Mouse (Mus musculus): ENCODE data around the gene Ptgis. TPM values are rescaled to one million over a fixed set of nuclear protein-coding genes. Genes with fewer than 3 reads are reported as not detected.
A peak's percentile ranks its signal among the peaks of the same experiment; 100 is the strongest.

Ptgis gene
- total RNA-seq, 2 experiments from 2014 or later: 3.0 TPM

DNA sequence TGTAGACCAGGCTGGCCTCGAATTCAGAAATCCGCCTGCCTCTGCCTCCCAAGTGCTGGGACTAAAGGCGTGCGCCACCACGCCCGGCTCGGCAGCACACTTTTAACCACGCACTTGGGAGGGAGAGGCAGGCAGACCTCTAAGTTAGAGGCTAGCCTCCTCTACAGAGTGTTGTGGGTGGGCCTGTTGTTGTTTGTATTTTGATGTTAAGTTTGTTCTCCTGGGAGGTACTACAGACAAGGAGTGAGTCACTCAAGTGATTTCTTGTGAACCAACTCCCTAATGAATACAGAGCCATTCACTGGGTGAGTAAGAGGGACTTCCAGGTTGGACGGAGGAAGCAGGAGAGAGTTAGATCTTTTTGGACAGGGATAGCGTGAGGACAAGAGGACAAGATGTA is 25.8 kb upstream of the Ptgis start:
- peak in 1 of 2 experiments; percentile 9 for DNase-seq (ENCODE audit: extremely low spot score in 1 of 2, low spot score in 2 of 2)
- intact Hi-C loops (cut with DNase I): no loop called here

DNA sequence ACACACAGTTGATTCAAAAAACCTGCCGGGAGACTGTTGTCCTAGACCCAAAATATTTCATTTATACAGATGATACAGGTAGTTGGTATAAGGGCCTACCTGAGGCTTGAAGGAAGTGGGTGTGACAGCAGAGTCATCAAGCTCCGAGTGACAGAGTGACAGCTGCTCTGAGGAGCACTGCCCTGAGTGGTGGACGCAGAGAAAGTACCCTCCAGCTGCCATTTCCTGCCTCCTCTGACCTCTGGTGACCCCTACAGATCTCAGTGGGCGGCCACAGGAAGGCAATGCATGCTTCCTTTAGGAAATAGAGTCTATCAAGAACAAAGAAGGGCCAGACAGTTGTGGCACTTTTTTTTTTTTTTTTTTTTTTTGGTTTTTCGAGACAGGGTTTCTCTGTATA is 25.4 kb upstream of the Ptgis start:
- intact Hi-C loops (cut with DNase I): no loop called here
- peak in 1 of 2 experiments; percentile 35 for DNase-seq (ENCODE audit: extremely low spot score in 1 of 2, low spot score in 2 of 2)

DNA sequence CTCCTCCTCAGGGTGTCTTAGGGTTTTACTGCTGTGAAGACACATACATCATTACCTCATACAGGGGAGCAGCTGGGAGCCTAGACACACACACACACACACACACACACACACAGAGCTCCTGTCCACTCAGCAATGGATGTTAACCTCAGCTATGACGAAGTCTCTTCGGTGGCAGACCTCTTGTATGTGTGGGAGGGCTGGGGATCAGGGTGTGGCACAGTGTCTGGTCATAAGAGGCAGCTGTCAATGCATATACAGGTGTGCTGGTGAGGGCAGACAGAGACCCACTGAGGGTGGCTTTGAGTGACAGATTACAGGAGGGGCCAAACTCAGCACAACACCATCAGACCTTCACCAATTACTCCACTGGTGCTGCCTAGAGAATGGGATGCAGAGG is 24.6 kb upstream of the Ptgis start:
- intact Hi-C loops (cut with DNase I): no loop called here
- DNase-seq (ENCODE audit: extremely low spot score in 1 of 2, low spot score in 2 of 2): peak in 1 of 2 experiments; percentile 7

DNA sequence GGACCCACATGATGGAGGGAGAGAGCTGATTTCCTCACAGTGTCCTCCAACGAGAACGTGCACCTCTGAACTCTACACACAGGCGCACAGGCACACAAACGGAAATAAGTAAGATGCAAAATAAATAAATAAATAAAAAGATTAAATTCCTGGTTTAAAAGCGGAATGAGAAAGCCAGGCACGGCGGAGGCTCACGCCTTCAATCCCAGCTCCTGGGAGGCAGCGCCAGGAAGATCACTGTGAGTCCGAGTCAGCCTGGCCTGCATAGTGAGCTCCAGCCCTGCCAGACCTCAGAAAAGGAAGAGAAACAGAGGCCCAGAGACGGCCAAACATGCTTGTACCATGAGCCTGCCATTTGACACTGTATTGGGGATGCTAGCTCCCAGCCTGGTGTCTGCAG is 23.5 kb upstream of the Ptgis start:
- DNase-seq (ENCODE audit: extremely low spot score in 1 of 2, low spot score in 2 of 2): peak in 1 of 2 experiments; percentile 13
- intact Hi-C loops (cut with DNase I): no loop called here

DNA sequence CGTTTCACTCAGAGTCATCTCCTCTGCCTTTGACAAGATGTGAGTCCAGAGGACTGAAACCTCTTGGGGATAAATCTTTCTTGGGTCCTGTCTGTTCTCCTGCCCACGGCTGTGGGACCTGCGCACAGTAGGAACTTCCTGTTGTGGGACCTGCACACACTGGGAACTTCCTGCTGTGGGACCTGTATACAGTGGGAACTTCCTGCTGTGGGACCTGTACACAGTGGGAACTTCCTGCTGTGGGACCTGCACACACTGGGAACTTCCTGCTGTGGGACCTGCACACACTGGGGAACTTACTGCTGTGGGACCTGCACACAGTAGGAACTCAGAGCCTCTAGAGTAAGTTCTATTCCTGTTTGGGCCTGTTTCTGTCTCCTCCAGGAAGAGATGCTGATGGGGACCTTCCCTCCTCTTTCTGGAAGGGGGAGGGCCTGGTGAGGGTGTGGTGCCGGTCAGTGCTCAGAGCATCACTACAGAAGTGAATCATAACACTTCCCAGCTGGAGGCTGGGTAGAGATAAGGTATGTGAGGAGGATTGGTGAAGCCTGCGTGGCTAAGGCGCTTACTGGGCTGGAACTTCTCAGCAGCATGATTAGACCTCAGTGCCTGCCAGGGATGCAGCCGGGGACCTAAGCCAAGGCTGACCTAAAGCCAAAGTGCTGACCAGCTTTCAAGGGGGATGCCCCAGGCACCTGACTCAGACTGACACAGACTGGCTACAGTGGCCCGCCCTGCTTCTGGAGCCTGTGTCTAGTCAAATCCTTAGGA is 22.8 kb upstream of the Ptgis start:
- DNase-seq (ENCODE audit: extremely low spot score in 1 of 2, low spot score in 2 of 2): peak in 1 of 2 experiments; percentile 20
- intact Hi-C loops (cut with DNase I): no loop called here

DNA sequence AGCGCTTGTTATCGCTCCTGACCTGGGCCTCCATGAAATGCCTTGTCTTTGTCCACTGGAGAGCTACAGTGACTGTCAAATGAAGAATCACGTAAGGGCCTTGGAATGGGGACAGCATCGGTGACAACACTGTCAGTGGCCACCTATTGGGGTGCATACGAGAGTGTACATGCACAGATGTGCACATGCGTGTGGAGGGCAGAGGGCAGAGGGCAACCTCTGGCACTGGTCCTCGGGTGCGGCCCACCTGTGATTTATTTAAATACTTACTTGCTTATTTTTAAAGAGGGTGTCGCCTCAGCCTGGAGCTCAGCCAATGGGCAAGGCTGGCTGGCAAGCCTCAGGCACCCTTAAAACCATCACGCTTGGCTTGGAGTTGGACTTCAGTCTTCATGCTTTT is 22.0 kb upstream of the Ptgis start:
- peak in 1 of 2 experiments; percentile 24 for DNase-seq (ENCODE audit: extremely low spot score in 1 of 2, low spot score in 2 of 2)
- intact Hi-C loops (cut with DNase I): no loop called here

DNA sequence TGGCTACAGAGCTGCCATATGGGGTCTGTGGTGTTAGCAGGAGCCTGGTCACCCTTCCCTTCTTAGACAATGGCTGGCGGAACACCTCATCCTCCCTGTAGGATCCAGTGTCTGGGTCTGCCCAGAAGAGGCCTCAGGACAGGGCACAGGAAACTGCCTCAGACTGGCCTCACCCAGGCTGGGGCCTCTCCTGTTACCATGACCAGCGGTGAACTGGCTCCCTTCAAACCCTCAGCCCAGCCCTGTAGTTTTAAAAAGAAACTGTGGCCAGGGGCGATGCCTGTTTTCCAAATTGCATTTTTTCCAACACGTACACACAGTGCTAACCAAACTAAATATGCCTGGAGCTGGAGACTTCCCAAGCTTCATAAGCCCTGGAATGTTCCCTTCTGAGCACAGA is 20.7 kb upstream of the Ptgis start:
- intact Hi-C loops (cut with DNase I): no loop called here
- peak in 1 of 2 experiments; percentile 26 for DNase-seq (ENCODE audit: extremely low spot score in 1 of 2, low spot score in 2 of 2)

DNA sequence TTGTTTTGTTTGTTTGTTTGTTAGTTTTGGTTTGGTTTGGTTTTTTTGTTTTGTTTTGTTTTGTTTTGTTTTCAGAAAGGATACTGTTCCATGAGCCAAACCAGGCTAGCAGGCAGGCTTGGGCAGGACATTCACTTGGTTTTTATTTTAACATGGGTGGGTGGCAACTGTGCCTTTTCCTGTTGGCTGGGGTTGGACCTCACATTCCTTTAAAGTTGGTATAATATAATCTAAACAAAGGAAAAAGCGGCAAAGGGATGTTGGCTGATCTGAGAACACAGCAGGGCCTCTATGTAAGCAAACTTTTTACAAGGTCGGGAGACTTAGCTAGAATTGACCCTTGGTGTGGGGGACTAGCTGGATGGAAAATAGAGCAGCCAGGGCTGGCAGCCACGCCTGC is 17.4 kb upstream of the Ptgis start:
- DNase-seq (ENCODE audit: extremely low spot score in 1 of 2, low spot score in 2 of 2): no peak
- intact Hi-C loops (cut with DNase I): no loop called here

DNA sequence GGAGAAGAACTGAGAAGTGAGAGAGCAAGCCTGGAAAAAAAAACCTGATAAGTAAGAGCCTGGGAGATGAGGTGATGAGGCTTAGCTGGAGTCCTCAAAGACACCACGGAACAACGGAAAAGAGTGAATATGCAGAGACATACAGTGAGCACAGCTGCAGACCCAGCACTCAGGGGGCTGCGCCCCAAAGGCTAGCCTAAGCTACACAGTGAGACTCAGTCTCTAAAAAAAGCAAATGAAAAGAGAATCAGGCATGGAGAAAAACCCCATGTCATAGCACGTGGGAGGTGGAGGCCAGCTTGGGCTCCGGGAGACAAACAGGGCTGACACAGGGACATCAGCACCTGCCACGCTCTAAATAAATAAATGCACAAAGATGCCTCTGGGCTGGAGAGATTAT is 14.4 kb upstream of the Ptgis start:
- no peak for DNase-seq (ENCODE audit: extremely low spot score in 1 of 2, low spot score in 2 of 2)
- intact Hi-C loops (cut with DNase I): no loop called here

DNA sequence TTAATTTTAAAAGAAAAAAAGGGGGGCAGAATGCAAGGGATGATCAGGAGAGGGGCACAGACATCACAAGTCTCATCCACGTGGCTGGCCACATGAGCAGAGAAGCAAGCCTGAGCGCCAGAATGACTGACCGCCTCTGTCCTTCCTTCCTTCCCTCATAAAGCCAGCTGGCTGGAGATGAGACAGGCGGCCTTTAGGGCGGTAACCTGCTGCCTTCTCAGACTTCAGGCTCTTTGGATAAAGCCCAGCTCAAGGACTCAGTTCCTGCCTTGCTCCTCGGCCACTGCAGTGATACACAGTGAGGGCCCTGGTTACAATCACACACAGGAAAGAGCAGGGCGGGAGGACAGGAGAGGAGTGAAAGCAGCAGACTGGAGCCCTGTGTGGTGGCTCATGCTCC is 13.8 kb upstream of the Ptgis start:
- intact Hi-C loops (cut with DNase I): no loop called here
- peak in 1 of 2 experiments; percentile 74 for DNase-seq (ENCODE audit: extremely low spot score in 1 of 2, low spot score in 2 of 2)

DNA sequence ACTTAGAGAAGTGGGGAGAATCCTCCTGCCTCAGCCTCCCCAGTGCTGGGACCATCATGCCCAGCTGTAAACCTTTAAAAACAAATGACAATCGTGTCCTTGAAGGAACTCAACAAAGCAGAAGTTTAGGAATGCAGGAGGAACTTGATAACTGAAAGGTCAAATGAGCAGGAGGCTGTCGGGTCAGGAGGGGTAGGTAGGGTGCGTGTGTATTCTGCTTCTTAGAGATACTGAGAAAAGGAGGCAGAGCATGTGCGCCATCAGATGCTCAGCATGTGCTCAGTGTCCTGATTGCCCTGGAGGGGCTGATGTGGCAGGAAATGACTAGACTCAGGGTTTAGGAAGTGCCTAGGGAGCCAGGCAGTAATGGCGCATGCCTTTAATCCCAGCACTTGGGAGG is 13.1 kb upstream of the Ptgis start:
- intact Hi-C loops (cut with DNase I): no loop called here
- DNase-seq (ENCODE audit: extremely low spot score in 1 of 2, low spot score in 2 of 2): no peak

DNA sequence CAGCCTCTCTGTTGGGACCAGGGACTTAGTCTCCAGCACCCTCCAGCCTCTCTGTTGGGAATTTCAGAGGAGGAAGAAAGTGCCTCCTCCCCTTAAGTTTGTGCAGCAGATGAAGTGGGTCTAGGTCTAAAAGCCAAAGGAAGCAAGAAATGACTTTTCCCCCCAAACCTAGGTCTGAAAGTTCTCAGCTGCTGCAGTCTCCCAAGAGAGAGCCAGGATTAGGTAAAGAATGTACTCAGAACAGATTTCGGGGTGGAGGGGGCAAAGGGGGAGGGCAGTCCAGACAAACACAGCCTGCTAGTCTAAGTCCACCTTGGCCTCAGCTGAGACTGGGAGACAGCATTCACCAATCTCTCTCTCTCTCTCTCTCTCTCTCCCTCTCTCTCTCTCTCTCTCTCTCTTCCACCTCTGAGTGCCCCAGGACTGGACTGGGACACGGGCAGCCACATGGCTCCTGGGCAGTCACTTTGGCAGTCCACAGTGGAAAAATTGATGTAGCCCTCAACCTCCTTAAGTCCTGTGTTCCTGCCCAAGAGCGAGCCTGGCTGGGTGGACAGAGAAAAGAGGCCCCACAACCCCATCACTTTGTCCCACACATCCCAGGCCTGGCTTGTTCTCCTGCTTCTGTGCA is 11.8 kb upstream of the Ptgis start:
- intact Hi-C loops (cut with DNase I): no loop called here
- no peak for DNase-seq (ENCODE audit: extremely low spot score in 1 of 2, low spot score in 2 of 2)

DNA sequence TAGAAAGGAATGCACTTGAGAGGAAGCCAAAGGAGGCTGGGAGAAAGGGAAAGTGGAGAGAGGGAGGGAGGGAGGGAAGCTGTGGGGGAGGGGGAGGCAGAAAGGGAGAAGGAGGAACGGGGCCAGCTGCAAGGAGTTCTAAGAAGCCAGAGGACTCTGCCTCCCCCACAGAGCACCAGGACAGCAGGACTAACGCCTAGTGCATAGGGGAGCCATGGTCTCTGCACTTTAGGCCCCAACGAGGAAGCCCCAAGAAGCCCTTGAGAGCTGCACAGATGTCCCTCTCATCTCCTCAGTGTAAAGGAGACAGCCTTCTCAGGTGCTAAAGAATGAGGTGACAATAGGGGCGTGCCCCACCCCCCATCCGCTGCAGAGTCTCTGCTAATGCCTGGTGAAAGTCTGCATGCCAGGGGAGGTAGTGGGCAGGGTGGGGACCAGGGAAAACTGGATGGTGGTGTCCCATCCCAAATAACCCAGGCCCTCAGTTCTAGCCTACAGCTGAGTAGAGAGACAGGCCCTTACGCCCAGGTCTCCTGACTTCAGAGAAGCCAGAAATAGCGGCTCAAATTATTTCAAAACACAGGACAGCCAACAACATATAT is 10.4 kb upstream of the Ptgis start:
- DNase-seq (ENCODE audit: extremely low spot score in 1 of 2, low spot score in 2 of 2): peak in 1 of 2 experiments; percentile 56
- intact Hi-C loops (cut with DNase I): no loop called here

DNA sequence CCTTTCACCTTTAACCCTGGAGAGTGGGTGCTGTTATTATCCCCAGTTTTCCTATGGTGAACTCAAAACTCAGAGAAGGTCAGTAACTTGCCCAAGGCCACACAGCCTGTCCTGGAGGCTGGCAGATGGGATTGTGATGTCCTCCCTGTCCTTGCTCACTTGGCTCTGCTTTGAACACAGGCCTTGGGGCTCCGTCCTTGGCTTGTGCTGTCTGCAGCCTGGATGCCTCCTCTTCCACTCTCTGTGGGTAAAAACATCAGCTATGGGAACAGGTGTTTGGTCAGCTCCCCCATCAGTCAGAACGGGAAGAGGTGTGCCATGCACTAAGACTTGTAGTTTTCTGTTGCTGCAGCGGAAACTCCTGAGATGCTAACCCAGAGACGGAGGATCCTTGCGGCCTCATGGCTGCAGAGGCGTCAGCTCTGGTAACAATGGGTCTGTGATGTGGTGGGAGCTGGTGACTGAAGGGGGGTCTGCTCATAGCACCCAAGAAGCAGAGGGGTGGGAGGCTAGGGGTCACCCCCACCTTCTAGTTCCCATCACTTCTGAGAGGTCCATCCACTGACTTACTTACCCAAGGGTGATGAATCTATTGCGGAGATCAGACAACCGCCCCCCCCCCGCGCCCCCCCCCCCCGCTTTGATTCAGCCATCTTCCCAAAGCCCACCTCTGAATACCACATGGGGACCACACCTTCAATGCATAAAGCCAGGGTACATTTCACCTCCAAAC is 9.8 kb upstream of the Ptgis start:
- no peak for DNase-seq (ENCODE audit: extremely low spot score in 1 of 2, low spot score in 2 of 2)
- intact Hi-C loops (cut with DNase I): no loop called here

DNA sequence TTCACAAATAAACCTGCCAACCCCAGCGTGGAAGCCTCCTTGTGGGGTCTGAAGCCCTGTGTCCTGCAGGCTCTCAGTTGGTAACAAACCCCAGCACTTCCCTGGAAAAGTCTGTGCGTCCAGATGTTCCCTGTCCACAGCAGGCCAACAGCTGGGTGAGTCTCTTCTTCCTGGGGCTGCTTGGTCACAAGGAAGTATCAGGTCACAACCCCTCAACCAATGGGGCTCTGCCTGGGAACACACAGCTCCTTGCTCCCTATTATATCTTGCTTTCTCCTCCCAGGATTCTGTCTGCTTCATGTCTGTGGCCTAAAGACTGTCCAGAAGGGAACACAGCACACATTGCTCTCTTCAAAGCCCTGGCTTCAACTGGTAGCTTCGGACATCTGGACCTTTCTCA is 9.2 kb upstream of the Ptgis start:
- intact Hi-C loops (cut with DNase I): no loop called here
- no peak for DNase-seq (ENCODE audit: extremely low spot score in 1 of 2, low spot score in 2 of 2)

DNA sequence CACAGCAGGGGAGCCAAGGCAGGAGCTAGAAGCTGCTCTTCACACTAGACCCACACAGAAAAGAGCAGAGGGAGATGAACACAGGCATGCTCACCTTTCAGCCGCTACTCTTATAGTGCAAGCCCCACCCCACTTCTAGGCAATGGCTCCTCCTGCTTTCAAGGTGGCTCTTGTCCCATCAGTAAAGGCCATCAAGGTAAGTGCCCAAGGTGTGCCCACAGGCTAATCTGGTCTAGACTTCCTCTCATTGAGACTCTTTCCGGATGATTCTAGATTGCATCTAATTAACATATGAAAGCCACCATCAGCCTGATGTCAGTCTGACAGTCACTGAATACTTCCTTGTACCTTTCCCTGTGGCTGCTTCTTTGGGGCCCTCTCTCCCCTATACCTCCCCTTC is 7.4 kb upstream of the Ptgis start:
- DNase-seq (ENCODE audit: extremely low spot score in 1 of 2, low spot score in 2 of 2): no peak
- intact Hi-C loops (cut with DNase I): no loop called here

DNA sequence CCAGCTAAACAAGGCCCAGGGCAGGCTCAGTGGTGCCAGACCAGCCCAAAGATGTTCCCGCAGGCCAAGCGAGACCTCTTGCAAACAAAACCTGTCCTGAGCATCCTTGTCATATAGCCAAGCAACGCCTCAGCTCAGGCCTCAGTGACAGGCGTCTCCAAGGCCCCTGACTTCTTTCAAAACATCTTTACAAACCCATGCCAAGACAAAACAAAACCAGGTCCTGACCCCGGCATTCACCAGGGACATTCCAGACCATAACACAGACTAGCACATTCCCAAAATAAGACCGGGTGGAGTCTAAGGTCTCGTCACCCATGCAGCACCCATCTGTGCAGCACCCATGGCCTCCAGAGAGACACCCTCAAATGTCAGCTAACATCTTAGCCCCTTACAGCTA is 6.3 kb upstream of the Ptgis start:
- intact Hi-C loops (cut with DNase I): no loop called here

DNA sequence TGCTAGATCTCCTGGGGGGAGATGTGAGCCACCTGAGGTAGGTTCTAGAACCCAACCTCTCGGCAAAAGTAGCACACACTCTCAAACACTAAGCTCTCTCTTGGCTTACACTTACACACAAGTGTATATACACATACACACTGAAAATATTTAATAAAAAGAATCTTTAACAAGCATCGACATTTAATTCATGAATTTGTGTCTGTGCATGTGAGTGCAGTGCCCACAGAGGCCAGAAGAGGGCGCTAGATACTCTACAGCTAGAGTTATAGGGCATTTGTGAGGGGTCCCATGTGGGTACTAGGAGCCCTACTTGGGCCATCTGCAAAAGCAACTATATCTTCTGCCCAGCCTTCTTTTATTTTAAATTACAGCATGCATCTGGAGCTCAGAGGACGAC is 4.5 kb upstream of the Ptgis start:
- DNase-seq (ENCODE audit: extremely low spot score in 1 of 2, low spot score in 2 of 2): no peak
- intact Hi-C loops (cut with DNase I): no loop called here

More for the DNA sequence above, 6.3 kb upstream of the Ptgis start:
- no peak for DNase-seq (ENCODE audit: extremely low spot score in 1 of 2, low spot score in 2 of 2)

DNA sequence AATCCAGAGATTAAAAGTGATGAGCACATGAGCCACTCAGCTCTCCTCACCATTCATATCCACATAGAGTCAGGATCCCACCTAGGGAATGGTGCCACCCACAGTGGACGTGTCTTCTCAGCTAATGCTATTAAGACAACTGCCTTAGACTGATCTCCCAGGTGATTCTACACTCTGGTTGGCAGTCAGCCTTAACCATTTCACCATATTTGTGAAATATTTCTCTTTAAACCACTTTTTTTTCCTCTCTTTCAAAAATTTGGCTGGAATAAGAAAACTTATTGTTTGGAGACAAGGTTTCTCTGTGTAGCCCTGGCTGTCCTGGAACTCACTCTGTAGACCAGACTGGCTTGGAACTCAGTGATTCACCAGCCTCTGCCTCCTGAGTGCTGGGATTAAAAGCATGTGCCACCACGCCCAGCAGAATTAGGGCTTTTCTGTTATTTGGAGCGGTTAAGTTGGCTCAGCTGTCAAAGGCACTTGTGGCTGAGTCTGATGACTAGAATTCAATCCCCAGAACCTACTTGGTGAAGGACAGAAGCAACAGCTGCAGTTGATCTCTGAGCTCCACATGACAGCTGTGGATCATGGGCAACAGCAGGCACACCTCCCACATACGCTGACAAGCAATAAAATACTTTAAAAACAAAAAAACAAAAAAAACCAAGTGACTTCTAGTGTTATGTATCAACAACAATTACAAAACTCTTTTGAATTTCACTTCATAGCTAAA is 3.6 kb upstream of the Ptgis start:
- intact Hi-C loops (cut with DNase I): no loop called here
- DNase-seq (ENCODE audit: extremely low spot score in 1 of 2, low spot score in 2 of 2): no peak
